7 mouse cellular contexts compared by ENCODE assay signal in genomic region chr2:26507481-26507886, GRCm38 (mm10). TPM values are rescaled to one million over a fixed set of nuclear protein-coding genes. Genes with fewer than 3 reads are reported as not detected.
A peak's percentile ranks its signal among the peaks of the same experiment; 100 is the strongest.
DNase-seq lines count a peak whose midpoint lies in the region; ATAC-seq and TF ChIP-seq lines count a peak whose summit lies in the region.

No protein-coding gene starts in this region.

- peaks cover 8% of the 10 kb centered on the region for H3K79me2 ChIP-seq in myocyte (ENCODE audit: control insufficient read depth, insufficient read depth)

- no peak overlapping the region for H3K4me2 ChIP-seq in forebrain, embryonic 16.5 days (ENCODE audit: low read length)
- no peak overlapping the region for H3K4me2 ChIP-seq in hindbrain, embryonic 12.5 days (replicated peaks)
- peak overlapping the region; percentile 76 for H3K4me2 ChIP-seq in myocyte (ENCODE audit: low read depth)

- under 1% methylated on average over 7 of the region's 7 CpGs for WGBS in forebrain, embryonic 16.5 days
- WGBS in hindbrain, embryonic 12.5 days, result 4% methylated on average over 7 of the region's 7 CpGs

- no peak overlapping the region for H3ac ChIP-seq in myocyte (ENCODE audit: control insufficient read depth, insufficient read length)

- no peaks in the 10 kb centered on the region for H3K27me3 ChIP-seq in forebrain, embryonic 16.5 days (replicated peaks; ENCODE audit: control insufficient read depth, insufficient read depth, low read length)
- H3K27me3 ChIP-seq in hindbrain, embryonic 12.5 days, result peaks cover 16% of the 10 kb centered on the region
- no peaks in the 10 kb centered on the region for H3K27me3 ChIP-seq in myocyte (ENCODE audit: control insufficient read depth, insufficient read depth, insufficient read length)

- peaks cover 36% of the 10 kb centered on the region for H3K4me1 ChIP-seq in forebrain, embryonic 16.5 days (replicated peaks; ENCODE audit: control insufficient read depth, insufficient read depth, low read length)
- peaks cover 54% of the 10 kb centered on the region for H3K4me1 ChIP-seq in hindbrain, embryonic 12.5 days

- peak overlapping the region; percentile 49; the same call in 1 of the 2 replicates for H3K27ac ChIP-seq in forebrain, embryonic 16.5 days (ENCODE audit: low read length)
- H3K27ac ChIP-seq in hindbrain, embryonic 12.5 days, result peak overlapping the region; percentile 76

- no peaks in the 10 kb centered on the region for H3K36me3 ChIP-seq in forebrain, embryonic 16.5 days (ENCODE audit: control insufficient read depth, insufficient read depth)
- H3K36me3 ChIP-seq in hindbrain, embryonic 12.5 days, result no peaks in the 10 kb centered on the region
- no peaks in the 10 kb centered on the region for H3K36me3 ChIP-seq in myocyte (ENCODE audit: control insufficient read depth, insufficient read depth)

- ATAC-seq in forebrain, embryonic 16.5 days, result peak; percentile 26
- no peak for ATAC-seq in hindbrain, embryonic 12.5 days (ENCODE audit: low FRiP score)

- no peaks in the 10 kb centered on the region for H3K9me3 ChIP-seq in forebrain, embryonic 16.5 days (ENCODE audit: control insufficient read depth, low read length)
- H3K9me3 ChIP-seq in hindbrain, embryonic 12.5 days (replicated peaks), result no peaks in the 10 kb centered on the region

- peak; percentile 69 for DNase-seq in ES-CJ7 (ENCODE audit: low read depth, low spot score)
- peak; percentile 92 for DNase-seq in adrenal gland, adult 2 months
- peak; percentile 59 for DNase-seq in liver
- peak; percentile 74 to 76 for DNase-seq in urinary bladder, postnatal 4 days (ENCODE audit: low spot score in 2 of 2)

- H3K9ac ChIP-seq in forebrain, embryonic 16.5 days (replicated peaks; ENCODE audit: low read depth, low read length), result no peak overlapping the region
- no peak overlapping the region for H3K9ac ChIP-seq in hindbrain, embryonic 12.5 days

- no peak overlapping the region for H3K4me3 ChIP-seq in forebrain, embryonic 16.5 days (replicated peaks; ENCODE audit: low read length)
- H3K4me3 ChIP-seq in hindbrain, embryonic 12.5 days, result no peak overlapping the region
- H3K4me3 ChIP-seq in myocyte, result no peak overlapping the region

- TF ChIP-seq POLR2A in myocyte (IDR thresholded peaks at IDR 0.05; ENCODE audit: insufficient read length, low read depth), result peak; percentile 30

TF ChIP-seq in myocyte, 11 proteins besides CTCF, POLR2A, EP300 and RAD21:
- TF ChIP-seq E2F4 (IDR thresholded peaks at IDR 0.05; ENCODE audit: insufficient read depth), result no peak
- no peak for TF ChIP-seq MAX (IDR thresholded peaks at IDR 0.05; ENCODE audit: low read depth)
- no peak for TF ChIP-seq POLR2AphosphoS2 (IDR thresholded peaks at IDR 0.05; ENCODE audit: insufficient read length, low read depth)
- TF ChIP-seq MYOG (IDR thresholded peaks at IDR 0.05; ENCODE audit: control insufficient read depth in 1 of 3, insufficient read depth in 1 of 3, insufficient read length in 2 of 3, low read depth in 2 of 3), result no peak
- no peak for TF ChIP-seq MYOD1 (IDR thresholded peaks at IDR 0.05; ENCODE audit: control insufficient read depth in 1 of 3, insufficient read length in 2 of 3, low read depth in 2 of 3)
- no peak for TF ChIP-seq TCF12 (IDR thresholded peaks at IDR 0.05; ENCODE audit: insufficient read depth, poor library complexity, severe bottlenecking)
- no peak for TF ChIP-seq USF1 (IDR thresholded peaks at IDR 0.05; ENCODE audit: low read depth)
- no peak for TF ChIP-seq CEBPB (IDR thresholded peaks at IDR 0.05; ENCODE audit: insufficient read depth, poor library complexity, severe bottlenecking)
- TF ChIP-seq SRF (IDR thresholded peaks at IDR 0.05; ENCODE audit: control insufficient read depth, insufficient read length, low read depth), result no peak
- TF ChIP-seq TCF3 (IDR thresholded peaks at IDR 0.05; ENCODE audit: insufficient read length, low read depth), result no peak
- no peak for TF ChIP-seq REST (IDR thresholded peaks at IDR 0.05; ENCODE audit: insufficient read depth, insufficient read length)

RNA-seq across cellular contexts. Expression of gene Notch1, which starts 9.0 kb away (rescaled TPM):
- 10 to 100 TPM; 17.6 to 21.1 TPM for total RNA-seq in adrenal gland, adult 2 months (2021)
- polyA plus RNA-seq in adrenal gland, adult 2 months (2012; rRNA removed), result 37.1 and 49.2 TPM in 2 replicates
- 20.2 and 23.6 TPM in 2 replicates for polyA plus RNA-seq in forebrain, embryonic 16.5 days (2015; fragmentation: Nextera tagmentation; extraction: Ambion mirVana)
- 38.0 and 41.0 TPM in 2 replicates for polyA plus RNA-seq in hindbrain, embryonic 12.5 days (2016; fragmentation: Nextera tagmentation; extraction: Ambion mirVana)
- 16.3 TPM for polyA plus RNA-seq in myocyte (2012; fragmentation: generic; extraction: Trizol)
